Mouse (Mus musculus) embryonic fibroblast, embryonic 13.5 days (primary cell): Measurements from ENCODE around the gene Ncoa1.

Experiments
- CTCF ChIP-seq: IDR thresholded peaks from 2 replicates; pipeline ENCODE4 v1.5.1; 2011; ENCODE audit warnings: mild to moderate bottlenecking, control low read depth, low read length, moderate library complexity, borderline replicate concordance; ENCODE audit not compliant: insufficient read depth
- POLR2A ChIP-seq: IDR thresholded peaks from 2 replicates; pipeline ENCODE4 v1.6.1; 2011; ENCODE audit warnings: low read depth, mild to moderate bottlenecking, control low read depth, low read length, moderate library complexity

DNA sequence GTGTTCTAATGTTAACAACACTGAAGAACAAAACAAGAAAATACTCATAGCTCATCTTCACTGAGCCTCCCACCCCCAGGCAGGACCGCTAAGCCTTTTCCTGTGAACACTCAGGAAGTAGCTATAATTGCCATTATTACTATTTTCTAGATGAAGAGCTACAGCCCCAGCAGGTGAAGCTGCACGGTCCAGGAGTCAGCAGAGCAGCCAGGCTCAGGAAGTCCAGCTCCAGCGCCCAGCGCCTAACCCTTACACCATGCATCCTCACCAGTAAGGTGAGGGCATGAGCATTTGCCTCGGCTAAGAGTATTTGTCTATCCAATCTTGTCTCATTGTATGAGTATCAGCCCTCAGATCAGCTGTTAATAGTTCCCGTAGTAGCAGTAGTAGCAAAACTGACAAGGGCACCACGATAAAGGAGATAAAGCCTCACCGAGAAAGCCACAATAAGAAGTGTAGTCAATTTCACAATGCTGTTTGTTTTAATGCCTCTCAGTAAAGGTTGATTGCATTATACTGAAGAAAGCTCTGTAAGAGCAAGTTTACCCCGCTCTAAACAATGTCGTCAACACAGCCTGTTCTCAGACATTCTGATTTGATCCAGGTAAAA, 21.9 kb downstream of the Ncoa1 start:
- TF ChIP-seq POLR2A (no peak), CTCF (no peak)
